Mouse (Mus musculus) cerebellum, adult 8-10 months (tissue): ENCODE data around the gene Ifng.

Source experiments
- DNase-seq: peaks from one replicate; pipeline ENCODE4 v3.0.0; 2022

The Ifng gene

GRCm38 (mm10) chr10:118480793-118481192 is 39.9 kb downstream of the Ifng start:
- no peak for DNase-seq

- no peak for DNase-seq
Observed at GRCm38 (mm10) chr10:118494109-118494508, 53.3 kb downstream of the Ifng start.

- no peak for DNase-seq
Observed at GRCm38 (mm10) chr10:118495362-118495761, 54.5 kb downstream of the Ifng start.
